Mouse (Mus musculus): ENCODE data around the gene Gm12216.
"Not testable (repeated sequence)": the region's sequence is repeated elsewhere in the genome, so short reads cannot be mapped to it uniquely, and the experiment has no call there.

The Gm12216 gene

DNA sequence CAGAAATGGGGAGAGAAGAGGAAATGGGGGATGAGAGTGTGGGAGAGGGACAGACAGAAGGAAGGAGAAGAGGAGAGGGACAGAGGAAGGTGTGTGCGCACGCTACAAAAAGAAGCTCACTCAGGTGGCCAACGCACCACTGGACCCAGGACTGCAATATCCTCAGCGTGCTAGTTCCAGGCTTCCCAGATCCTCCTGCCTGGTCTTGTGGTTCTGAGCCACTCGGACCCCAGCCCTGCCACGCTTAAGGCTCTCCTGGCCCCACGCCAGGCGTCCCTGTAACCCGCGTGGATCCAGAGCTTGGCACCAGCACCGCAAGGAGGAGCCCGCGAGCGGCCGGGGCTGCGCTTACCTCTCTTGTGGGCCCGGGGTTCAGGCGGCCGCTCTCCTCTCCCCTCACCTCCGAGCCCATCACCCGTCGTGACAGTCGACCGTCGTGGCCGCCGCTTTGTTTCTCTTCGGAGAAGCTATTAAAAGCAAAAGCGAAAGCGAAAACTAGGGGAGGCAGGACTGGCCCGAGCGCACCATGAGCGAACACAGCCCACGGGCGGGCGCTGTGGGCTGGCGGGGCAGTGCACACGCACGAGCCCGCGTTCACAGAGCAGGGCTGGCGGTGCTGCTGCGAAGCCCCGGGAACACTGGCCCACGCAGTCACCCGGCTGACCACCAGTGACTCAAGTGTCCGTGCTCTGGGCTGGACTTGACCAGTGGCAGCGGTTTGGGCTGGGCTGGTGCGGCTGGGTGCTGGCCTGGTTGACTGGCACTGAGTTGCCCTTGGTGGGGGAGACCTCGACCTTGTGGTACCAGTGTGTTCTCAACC lies at the start of gene Gm12216:
Gene Gm12216, minus strand, starts transcription at position 496 of the 820 bp plus-strand sequence.
- peak; percentile 45 to 52 for DNase-seq

DNA sequence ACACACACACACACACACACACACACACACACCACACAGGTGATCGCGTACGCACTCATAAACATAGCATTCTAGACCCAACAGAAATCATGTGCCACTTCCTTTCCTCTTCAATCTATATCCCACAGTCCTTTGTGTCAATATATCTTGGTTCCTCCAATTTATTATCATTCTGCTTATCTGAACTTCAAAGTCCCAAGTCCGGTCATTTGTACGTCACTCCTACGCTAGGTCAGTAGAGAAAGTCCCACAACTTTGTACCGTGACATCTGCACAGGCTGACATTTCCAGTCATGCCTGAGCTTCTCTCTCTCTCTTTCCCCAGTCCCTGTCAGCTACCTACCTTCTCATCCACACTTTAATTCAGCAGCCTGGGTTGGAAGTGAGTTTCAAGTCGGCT lies 49.6 kb upstream of the Gm12216 start:
- DNase-seq = no peak

GRCm38 (mm10) chr11:53904534-53904925 lies 45.5 kb upstream of the Gm12216 start:
- no peak for DNase-seq

- DNase-seq = no peak
Observed at GRCm38 (mm10) chr11:53903781-53904533, 44.9 kb upstream of the Gm12216 start.

- DNase-seq = no peak
Observed at GRCm38 (mm10) chr11:53902741-53903140, 43.7 kb upstream of the Gm12216 start.

DNA sequence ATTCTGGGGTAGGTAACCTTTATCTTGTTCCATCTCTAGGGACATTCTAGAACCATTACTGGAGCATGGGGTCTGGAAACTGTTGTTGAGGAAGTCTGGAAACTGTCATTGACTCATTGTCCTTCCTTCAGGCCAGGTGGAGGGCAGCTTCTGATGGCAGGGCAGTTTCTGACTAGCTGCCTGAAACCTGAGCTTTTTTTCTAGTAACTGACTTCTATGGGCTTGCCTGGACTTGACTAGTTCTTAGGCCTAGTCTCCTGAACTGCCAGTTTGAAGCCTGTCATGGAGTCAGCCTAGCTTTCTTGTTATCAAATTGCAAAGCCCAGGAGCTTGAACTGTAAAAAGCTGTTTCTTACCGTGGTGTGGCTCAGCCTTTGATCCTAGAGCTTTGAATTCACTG lies 41.9 kb upstream of the Gm12216 start:
- no peak for DNase-seq

GRCm38 (mm10) chr11:53899981-53900380 lies 40.9 kb upstream of the Gm12216 start:
- DNase-seq = no peak

- no peak for DNase-seq
Observed at GRCm38 (mm10) chr11:53899004-53899403, 39.9 kb upstream of the Gm12216 start.

GRCm38 (mm10) chr11:53896935-53897334 lies 37.9 kb upstream of the Gm12216 start:
- DNase-seq = no peak

DNA sequence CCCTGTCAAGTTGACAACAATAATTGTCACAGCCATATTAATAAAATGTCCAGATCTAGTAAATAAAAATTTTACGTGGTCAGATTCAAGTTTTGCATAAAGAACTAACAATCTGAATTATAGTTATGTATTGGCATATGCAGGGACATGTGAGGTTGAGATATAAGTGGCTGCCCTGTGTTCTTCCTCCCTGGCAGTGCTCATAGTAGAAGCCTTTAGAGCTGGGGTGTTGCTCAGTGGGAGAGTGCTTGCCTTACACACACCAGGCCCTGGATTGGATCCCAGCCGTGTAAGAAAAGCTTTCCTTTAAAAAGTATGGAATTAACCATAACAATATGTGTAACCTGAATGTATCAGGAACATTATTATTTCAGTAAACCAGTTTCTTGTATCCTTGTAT lies 34.4 kb upstream of the Gm12216 start:
- no peak for DNase-seq

DNA sequence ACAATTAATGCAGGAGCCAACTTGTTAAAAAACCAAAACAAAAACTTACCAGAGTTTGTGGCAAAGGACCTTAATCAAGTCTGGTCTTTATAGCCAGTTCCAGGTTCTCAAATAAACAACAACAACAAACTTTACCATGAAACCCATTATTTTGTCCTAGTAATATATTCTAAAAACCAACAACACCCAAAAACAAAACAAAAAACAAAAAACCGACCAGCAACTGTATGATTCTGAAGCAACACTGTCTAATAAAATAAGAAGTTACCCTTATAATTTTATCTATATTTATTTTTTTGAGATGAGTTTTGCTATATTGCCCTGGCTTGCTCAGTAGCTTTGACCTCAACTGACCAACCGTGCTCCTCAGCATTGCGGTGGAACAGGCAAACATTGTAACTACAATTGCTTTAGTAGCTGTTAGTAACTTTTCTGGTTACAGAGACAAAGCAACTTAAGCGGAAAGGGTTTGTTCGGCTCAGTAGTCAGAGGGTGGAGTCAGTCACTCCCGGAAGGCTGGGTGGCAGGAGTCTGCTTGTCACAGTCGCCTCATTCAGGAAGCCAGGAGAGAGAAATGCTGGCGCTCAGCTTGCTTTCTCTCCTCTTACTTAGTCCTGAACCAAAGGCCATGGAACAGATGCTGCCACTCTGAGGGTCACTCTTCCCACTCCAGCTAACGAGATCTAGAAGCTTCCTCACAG lies 33.8 kb upstream of the Gm12216 start:
- DNase-seq = peak in 1 of 2 experiments; percentile 14

DNA sequence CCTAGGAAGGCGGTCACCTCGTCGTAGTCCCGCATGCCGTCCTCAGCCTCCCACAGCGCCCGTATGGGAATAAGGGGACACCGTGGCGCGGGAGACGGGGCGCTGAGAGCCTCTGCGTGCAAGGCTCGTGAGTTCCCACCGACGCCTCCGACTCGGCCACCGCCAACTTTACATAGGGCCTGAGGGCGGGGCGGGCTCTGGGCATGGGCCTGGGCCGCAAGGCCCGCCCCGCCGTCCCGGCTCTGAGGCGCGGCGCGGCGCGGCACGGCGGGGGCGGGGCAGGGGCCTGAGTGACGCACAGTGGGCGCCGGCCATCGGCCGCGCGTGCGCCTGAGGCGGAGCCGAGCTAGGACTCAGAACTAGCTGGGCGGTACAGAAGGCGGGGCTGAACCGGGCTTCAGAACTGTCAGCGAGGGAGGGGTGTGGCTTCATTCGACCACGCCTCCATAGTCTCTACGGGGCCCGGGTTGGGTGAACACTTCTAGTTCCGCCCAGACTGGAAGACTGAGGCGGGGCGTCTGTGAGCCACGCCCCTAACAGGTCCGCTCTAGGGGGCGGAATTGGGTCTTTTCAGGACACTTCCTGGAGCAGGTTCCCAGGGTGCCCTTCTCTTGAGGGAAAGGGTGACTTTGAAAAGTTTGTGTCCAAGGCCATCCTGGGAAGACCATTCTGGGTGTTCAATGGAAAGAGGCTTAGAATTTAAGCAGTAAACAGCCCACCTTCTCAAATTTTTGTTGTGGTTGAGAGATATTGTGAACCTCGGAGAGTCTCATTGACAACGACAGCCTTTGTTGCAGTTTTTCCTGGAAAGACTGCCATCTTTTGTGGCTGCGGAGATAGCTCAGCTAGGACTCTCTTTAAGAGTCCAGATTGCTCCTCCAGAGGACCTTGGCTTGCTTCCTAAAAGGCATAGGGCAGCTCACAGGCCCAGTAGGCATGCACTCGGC lies 32.7 kb upstream of the Gm12216 start, which contains the start of gene Slc22a5:
Gene Slc22a5, minus strand, starts transcription at position 156 of the 947 bp plus-strand sequence.
- peak; percentile 97 to 99 for DNase-seq

- no peak for DNase-seq
Observed at GRCm38 (mm10) chr11:53890906-53891504, 31.9 kb upstream of the Gm12216 start.

DNA sequence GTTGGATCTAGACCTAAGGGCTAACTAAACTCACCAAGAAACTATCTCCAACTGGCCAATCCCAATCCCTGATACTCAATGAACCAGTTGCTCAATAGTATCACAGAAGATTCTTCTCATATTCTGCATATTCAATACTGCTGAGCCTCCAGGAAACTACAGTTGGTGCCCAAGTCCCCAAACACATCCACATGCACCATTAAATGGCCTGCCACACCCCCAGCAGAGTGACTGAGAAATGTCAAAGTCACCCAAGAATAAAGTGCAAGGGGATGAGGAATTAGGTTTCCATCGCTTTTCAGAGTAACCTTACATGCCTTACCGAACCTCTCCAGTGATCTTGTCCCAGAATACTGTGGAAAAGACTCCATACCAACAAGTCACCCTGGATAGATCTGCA lies 31.2 kb upstream of the Gm12216 start:
- no peak for DNase-seq

DNA sequence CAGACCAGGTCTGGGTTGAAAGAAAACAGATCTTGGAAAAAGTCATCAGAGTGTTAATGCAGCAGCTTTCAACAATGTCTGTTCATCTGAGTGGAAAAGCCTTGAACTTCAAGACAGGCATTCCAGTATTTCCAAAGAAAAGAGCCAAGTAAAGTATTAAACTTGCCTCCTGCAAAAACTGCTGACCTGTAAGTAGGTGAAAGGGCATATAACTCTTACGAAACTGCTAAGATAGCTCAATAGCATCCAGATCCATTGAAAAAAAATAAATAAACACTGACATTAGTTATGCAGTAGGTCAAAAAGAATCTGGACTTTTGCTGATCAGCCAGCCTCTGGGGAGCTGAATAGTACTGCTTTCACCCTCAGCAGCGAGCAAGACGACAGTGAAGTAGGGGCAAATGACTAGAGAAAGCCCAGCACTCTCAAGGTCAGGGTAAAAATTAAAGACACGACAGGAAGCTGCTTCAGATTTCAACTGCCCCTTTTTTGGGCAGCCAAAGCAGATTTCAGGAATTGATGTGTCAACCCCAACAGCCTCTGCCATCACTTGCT lies 30.1 kb upstream of the Gm12216 start:
- no peak for DNase-seq

DNA sequence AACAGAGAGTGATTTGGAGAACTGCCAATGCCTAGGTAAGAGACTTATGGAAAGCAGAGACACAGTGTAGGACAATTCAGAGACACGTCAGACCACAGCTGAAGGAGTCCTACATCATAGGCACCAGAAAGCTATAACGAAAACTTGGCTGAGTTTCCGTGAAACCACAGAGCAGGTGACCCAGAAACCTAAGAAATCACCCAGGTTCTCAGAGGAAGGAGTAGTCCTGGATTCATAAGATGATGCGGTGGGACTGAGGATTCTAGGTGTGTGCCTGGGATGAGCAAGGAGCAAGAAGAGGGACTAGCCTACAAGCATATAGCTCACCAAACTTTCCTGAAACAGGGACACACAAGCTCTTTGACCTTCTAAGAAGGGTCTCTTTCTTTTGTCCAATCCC lies 29.2 kb upstream of the Gm12216 start:
- no peak for DNase-seq

- no peak for DNase-seq
Observed at GRCm38 (mm10) chr11:53883287-53883686, 24.2 kb upstream of the Gm12216 start.

DNA sequence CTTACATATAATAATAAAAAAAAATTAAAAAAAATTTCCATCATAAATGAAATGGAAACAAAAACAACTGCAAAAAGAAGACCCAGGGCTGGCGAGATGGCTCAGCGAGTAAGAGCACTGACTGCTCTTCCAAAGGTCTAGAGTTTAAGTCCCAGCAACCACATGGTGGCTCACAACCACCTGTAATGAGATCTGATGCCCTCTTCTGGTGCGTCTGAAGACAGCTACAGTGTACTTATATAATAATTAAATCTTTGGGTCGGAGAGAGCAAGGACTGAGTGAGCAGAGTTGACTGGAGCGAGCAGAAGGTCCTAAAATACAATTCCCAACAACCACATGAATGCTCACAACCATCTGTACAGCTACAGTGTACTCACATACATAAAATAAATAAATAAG lies 19.0 kb upstream of the Gm12216 start:
- DNase-seq = not testable (repeated sequence)

GRCm38 (mm10) chr11:53876488-53876887 lies 17.4 kb upstream of the Gm12216 start:
- no peak for DNase-seq

DNA sequence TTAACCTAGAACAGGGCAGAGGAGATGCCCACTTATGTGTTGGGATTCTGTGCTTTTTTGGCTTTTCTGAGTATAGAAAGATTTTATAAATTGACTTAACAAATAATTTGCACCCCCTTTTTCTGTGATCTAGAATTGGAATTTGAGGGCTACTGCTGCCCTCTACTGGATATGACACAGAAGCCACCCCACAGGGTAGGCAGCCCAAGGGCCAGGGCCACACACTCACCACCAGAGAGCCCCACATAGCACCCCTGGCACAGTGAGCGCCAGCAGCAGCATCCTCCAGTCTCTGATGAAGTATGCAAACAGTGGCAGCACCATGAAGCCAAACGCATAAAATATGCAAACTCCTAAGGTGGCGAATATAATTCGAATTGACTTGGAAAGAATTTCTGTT lies 15.7 kb upstream of the Gm12216 start:
- no peak for DNase-seq
